Mouse (Mus musculus): ENCODE measurements around the gene Gm21976. TPM values are rescaled to one million over a fixed set of nuclear protein-coding genes. Genes with fewer than 3 reads are reported as not detected.

Gm21976 gene
- polyA plus RNA-seq, 1 experiment from 2014 or later, result not detected

GRCm38 (mm10) chr13:98254921-98255320 is 24.8 kb upstream of the Gm21976 start:
- ATAC-seq (no peak), DNase-seq (ENCODE audit: low spot score) (no peak)
- no peaks in the 10 kb centered on the region for H3K27me3 ChIP-seq (replicated peaks; ENCODE audit: control insufficient read depth, insufficient read depth, low read length)
- no peak overlapping the region for H3K4me3 ChIP-seq (ENCODE audit: low read depth, low read length)
- 78% methylated on average over 9 of the region's 9 CpGs for WGBS
- H3K4me2 ChIP-seq (ENCODE audit: low read length), result no peak overlapping the region
- H3K27ac ChIP-seq (ENCODE audit: low read depth, low read length), result no peak overlapping the region
- H3K4me1 ChIP-seq (ENCODE audit: control insufficient read depth, insufficient read depth, low read length), result no peaks in the 10 kb centered on the region
- no peak overlapping the region for H3K9ac ChIP-seq (ENCODE audit: low read length)
- no peaks in the 10 kb centered on the region for H3K9me3 ChIP-seq (replicated peaks; ENCODE audit: control insufficient read depth, low read length)
- peaks cover 89% of the 10 kb centered on the region for H3K36me3 ChIP-seq (ENCODE audit: control insufficient read depth, insufficient read depth, low read length)

GRCm38 (mm10) chr13:98262636-98263457 is 16.8 kb upstream of the Gm21976 start, which contains the start of the genes Utp15 and Ankra2:
TSS of gene Utp15 (minus strand) at chr13:98263041.
TSS of gene Ankra2 (plus strand) at chr13:98263074.
- DNase-seq (ENCODE audit: low spot score), result peak; percentile 99
- no peaks in the 10 kb centered on the region for H3K27me3 ChIP-seq (replicated peaks; ENCODE audit: control insufficient read depth, insufficient read depth, low read length)
- H3K9ac ChIP-seq (ENCODE audit: low read length), result peak within 1 kb of the TSS; percentile 88
- peak within 1 kb of the TSS; percentile 93 for H3K27ac ChIP-seq (ENCODE audit: low read depth, low read length)
- peaks cover 14% of the 10 kb centered on the region for H3K4me1 ChIP-seq (ENCODE audit: control insufficient read depth, insufficient read depth, low read length)
- WGBS, result 0% methylated on average over 71 of the region's 71 CpGs
- peak; percentile 99 for ATAC-seq
- H3K9me3 ChIP-seq (replicated peaks; ENCODE audit: control insufficient read depth, low read length), result no peaks in the 10 kb centered on the region
- peak within 1 kb of the TSS; percentile 70 for H3K4me2 ChIP-seq (ENCODE audit: low read length)
- peak within 1 kb of the TSS; percentile 73 for H3K4me3 ChIP-seq (ENCODE audit: low read depth, low read length)
- H3K36me3 ChIP-seq (ENCODE audit: control insufficient read depth, insufficient read depth, low read length), result peaks cover 23% of the 10 kb centered on the region

GRCm38 (mm10) chr13:98263458-98263987 is 16.2 kb upstream of the Gm21976 start:
- Histone ChIP-seq H3K27me3 (replicated peaks; ENCODE audit: control insufficient read depth, insufficient read depth, low read length) (no peaks in the 10 kb centered on the region), H3K4me2 (ENCODE audit: low read length) (peak overlapping the region; percentile 69), H3K27ac (ENCODE audit: low read depth, low read length) (peak overlapping the region; percentile 93), H3K4me1 (ENCODE audit: control insufficient read depth, insufficient read depth, low read length) (peaks cover 14% of the 10 kb centered on the region), H3K36me3 (ENCODE audit: control insufficient read depth, insufficient read depth, low read length) (peaks cover 21% of the 10 kb centered on the region), H3K9me3 (replicated peaks; ENCODE audit: control insufficient read depth, low read length) (no peaks in the 10 kb centered on the region), H3K9ac (ENCODE audit: low read length) (peak overlapping the region; percentile 88), H3K4me3 (ENCODE audit: low read depth, low read length) (peak overlapping the region; percentile 73)
- ATAC-seq (peak; percentile 40), DNase-seq (ENCODE audit: low spot score) (peak; percentile 41)
- 2% methylated on average over 16 of the region's 16 CpGs for WGBS

GRCm38 (mm10) chr13:98264111-98264510 is 15.6 kb upstream of the Gm21976 start:
- Histone ChIP-seq H3K4me3 (ENCODE audit: low read depth, low read length) (peak overlapping the region; percentile 73), H3K4me1 (ENCODE audit: control insufficient read depth, insufficient read depth, low read length) (peaks cover 14% of the 10 kb centered on the region), H3K9me3 (replicated peaks; ENCODE audit: control insufficient read depth, low read length) (no peaks in the 10 kb centered on the region), H3K9ac (ENCODE audit: low read length) (peak overlapping the region; percentile 88), H3K36me3 (ENCODE audit: control insufficient read depth, insufficient read depth, low read length) (peaks cover 20% of the 10 kb centered on the region), H3K27ac (ENCODE audit: low read depth, low read length) (no peak overlapping the region), H3K4me2 (ENCODE audit: low read length) (peak overlapping the region; percentile 69), H3K27me3 (replicated peaks; ENCODE audit: control insufficient read depth, insufficient read depth, low read length) (no peaks in the 10 kb centered on the region)
- WGBS, result 28% methylated on average over 5 of the region's 5 CpGs
- DNase-seq (ENCODE audit: low spot score) (no peak), ATAC-seq (no peak)

GRCm38 (mm10) chr13:98274023-98274422 is 5.7 kb upstream of the Gm21976 start:
- 95% methylated on average over 9 of the region's 9 CpGs for WGBS
- ATAC-seq (no peak), DNase-seq (ENCODE audit: low spot score) (no peak)
- Histone ChIP-seq H3K36me3 (ENCODE audit: control insufficient read depth, insufficient read depth, low read length) (peaks cover 56% of the 10 kb centered on the region), H3K9ac (ENCODE audit: low read length) (no peak overlapping the region), H3K4me3 (ENCODE audit: low read depth, low read length) (no peak overlapping the region), H3K27me3 (replicated peaks; ENCODE audit: control insufficient read depth, insufficient read depth, low read length) (no peaks in the 10 kb centered on the region), H3K4me2 (ENCODE audit: low read length) (no peak overlapping the region), H3K4me1 (ENCODE audit: control insufficient read depth, insufficient read depth, low read length) (no peaks in the 10 kb centered on the region), H3K9me3 (replicated peaks; ENCODE audit: control insufficient read depth, low read length) (no peaks in the 10 kb centered on the region), H3K27ac (ENCODE audit: low read depth, low read length) (no peak overlapping the region)

- no peak overlapping the region for H3K27ac ChIP-seq (ENCODE audit: low read depth, low read length)
- no peak for ATAC-seq
- H3K9me3 ChIP-seq (replicated peaks; ENCODE audit: control insufficient read depth, low read length), result no peaks in the 10 kb centered on the region
- no peaks in the 10 kb centered on the region for H3K27me3 ChIP-seq (replicated peaks; ENCODE audit: control insufficient read depth, insufficient read depth, low read length)
- H3K9ac ChIP-seq (ENCODE audit: low read length), result no peak overlapping the region
- H3K36me3 ChIP-seq (ENCODE audit: control insufficient read depth, insufficient read depth, low read length), result peaks cover 49% of the 10 kb centered on the region
- no peak overlapping the region for H3K4me3 ChIP-seq (ENCODE audit: low read depth, low read length)
- no peak for DNase-seq (ENCODE audit: low spot score)
- 88% methylated on average over 4 of the region's 4 CpGs for WGBS
- H3K4me2 ChIP-seq (ENCODE audit: low read length), result no peak overlapping the region
- H3K4me1 ChIP-seq (ENCODE audit: control insufficient read depth, insufficient read depth, low read length), result no peaks in the 10 kb centered on the region
These were observed 4.0 kb upstream of the Gm21976 start for GRCm38 (mm10) chr13:98275646-98276045.

GRCm38 (mm10) chr13:98276253-98276652 is 3.4 kb upstream of the Gm21976 start:
- peaks cover 43% of the 10 kb centered on the region for H3K36me3 ChIP-seq (ENCODE audit: control insufficient read depth, insufficient read depth, low read length)
- DNase-seq (ENCODE audit: low spot score), result no peak

GRCm38 (mm10) chr13:98277501-98277900 is 2.2 kb upstream of the Gm21976 start:
- DNase-seq (ENCODE audit: low spot score) (no peak), ATAC-seq (no peak)
- 91% methylated on average over 2 of the region's 2 CpGs for WGBS
- Histone ChIP-seq H3K4me2 (ENCODE audit: low read length) (no peak overlapping the region), H3K9ac (ENCODE audit: low read length) (no peak overlapping the region), H3K9me3 (replicated peaks; ENCODE audit: control insufficient read depth, low read length) (no peaks in the 10 kb centered on the region), H3K27me3 (replicated peaks; ENCODE audit: control insufficient read depth, insufficient read depth, low read length) (no peaks in the 10 kb centered on the region), H3K4me3 (ENCODE audit: low read depth, low read length) (no peak overlapping the region), H3K36me3 (ENCODE audit: control insufficient read depth, insufficient read depth, low read length) (peaks cover 31% of the 10 kb centered on the region), H3K4me1 (ENCODE audit: control insufficient read depth, insufficient read depth, low read length) (no peaks in the 10 kb centered on the region), H3K27ac (ENCODE audit: low read depth, low read length) (no peak overlapping the region)

More at GRCm38 (mm10) chr13:98276253-98276652, 3.4 kb upstream of the Gm21976 start:
- Histone ChIP-seq H3K9me3 (replicated peaks; ENCODE audit: control insufficient read depth, low read length) (no peaks in the 10 kb centered on the region), H3K4me1 (ENCODE audit: control insufficient read depth, insufficient read depth, low read length) (no peaks in the 10 kb centered on the region), H3K9ac (ENCODE audit: low read length) (no peak overlapping the region), H3K4me3 (ENCODE audit: low read depth, low read length) (no peak overlapping the region), H3K4me2 (ENCODE audit: low read length) (no peak overlapping the region), H3K27ac (ENCODE audit: low read depth, low read length) (no peak overlapping the region), H3K27me3 (replicated peaks; ENCODE audit: control insufficient read depth, insufficient read depth, low read length) (no peaks in the 10 kb centered on the region)
- ATAC-seq, result no peak
- 92% methylated on average over 7 of the region's 7 CpGs for WGBS
